Mouse (Mus musculus) liver, embryonic 14.5 days (tissue): ENCODE data around the gene Vwce.

Experiments used
- CTCF ChIP-seq: IDR thresholded peaks from 2 replicates; pipeline ENCODE4 v1.5.1; 2016; ENCODE audit warnings: antibody characterized with exemption, low read depth, control low read depth
- EP300 ChIP-seq: IDR thresholded peaks from 2 replicates; pipeline ENCODE4 v1.6.1; 2016; ENCODE audit warnings: antibody characterized with exemption, low read depth

DNA sequence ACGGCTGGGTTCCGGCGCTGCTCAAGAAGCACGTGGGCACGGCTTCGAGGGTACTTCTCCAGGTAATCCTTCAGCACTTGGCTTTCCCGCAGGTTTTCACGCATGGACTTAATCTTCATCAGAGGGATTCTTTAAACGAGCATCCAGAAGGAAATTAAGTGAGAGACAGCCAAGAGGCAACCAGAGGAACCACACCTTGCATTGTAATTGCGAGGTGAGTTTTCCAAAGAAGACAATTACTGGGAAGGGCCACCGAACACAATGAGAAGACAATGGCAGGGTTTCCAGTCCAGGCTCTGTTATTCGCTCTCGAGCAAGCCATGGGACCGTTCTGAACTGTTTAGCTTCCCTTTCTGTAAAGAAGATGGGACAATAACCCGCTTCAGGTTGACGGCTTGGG lies 42.6 kb downstream of the Vwce start:
- TF ChIP-seq CTCF: no peak
- no peak for TF ChIP-seq EP300
